Mouse (Mus musculus): Measurements from ENCODE around the gene C1qa. TPM values are rescaled to one million over a fixed set of nuclear protein-coding genes. Genes with fewer than 3 reads are reported as not detected.

Gene C1qa
- polyA plus RNA-seq, 1 experiment: 34.0 TPM

DNA sequence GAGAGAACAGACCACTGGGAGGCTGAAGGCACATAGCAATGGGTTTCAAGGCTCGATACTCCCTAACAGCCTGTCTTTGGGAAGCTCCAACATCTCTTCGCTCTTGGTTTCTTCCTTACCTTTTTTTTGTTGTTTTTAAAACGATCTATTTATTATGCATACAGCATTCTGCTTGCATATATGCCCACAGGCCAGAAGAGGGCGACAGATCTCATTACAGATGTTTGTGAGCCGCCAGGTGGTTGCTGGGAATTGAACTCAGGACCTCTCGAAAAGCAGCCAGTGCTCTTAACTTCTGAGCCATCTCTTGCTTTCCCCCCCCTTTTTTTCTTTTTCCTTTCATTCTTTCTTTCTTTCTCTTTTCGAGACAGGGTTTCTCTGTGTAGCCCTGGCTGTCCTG is 551 bp upstream of the C1qa start:
- H3K4me3 ChIP-seq (replicated peaks; ENCODE audit: insufficient read depth, low read depth, low read length): no peak overlapping the region
- TF ChIP-seq CTCF (IDR thresholded peaks at IDR 0.05; ENCODE audit: borderline replicate concordance, insufficient read depth, low read depth, low read length) (0 out of 2 replicates have a peak, but pooled peaks have one; percentile 17), POLR2A (IDR thresholded peaks at IDR 0.05; ENCODE audit: borderline replicate concordance, insufficient read depth, low read length) (no peak)
- H3K27ac ChIP-seq (ENCODE audit: insufficient read depth, low read length): no peak overlapping the region
- no peaks in the 10 kb centered on the region for H3K27me3 ChIP-seq (ENCODE audit: control insufficient read depth, insufficient read depth, low read length)
- no peak for DNase-seq
- H3K4me1 ChIP-seq (ENCODE audit: control insufficient read depth, insufficient read depth, low read length): no peaks in the 10 kb centered on the region
- 69% methylated on average over 7 of the region's 7 CpGs for WGBS

DNA sequence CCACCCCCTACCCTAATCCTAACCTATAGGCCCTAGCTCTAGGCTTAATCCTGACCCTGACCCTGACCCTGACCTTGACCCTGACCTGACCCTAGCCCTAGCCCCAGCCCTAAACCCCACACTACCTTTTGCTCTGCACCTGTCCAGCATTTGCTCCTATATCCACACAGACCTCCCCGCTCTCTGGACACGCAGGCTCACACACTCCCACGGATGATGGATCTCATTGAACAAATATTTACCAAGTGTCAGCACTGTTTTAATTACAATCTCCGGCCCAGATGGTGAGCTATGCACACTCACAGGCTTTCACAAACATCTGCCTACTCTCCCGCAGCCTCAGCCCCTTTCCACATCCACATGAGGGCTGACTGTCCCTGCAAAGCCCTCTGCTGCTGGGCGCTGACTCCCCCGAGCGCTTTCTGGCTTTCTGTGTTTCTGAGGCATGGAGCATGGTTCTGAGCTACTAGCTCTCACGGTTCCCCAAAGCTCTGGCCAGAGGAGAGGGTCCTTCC is 462 bp downstream of the C1qa start:
- H3K27ac ChIP-seq (ENCODE audit: insufficient read depth, low read length): no peak overlapping the region
- WGBS: 82% methylated on average over 9 of the region's 9 CpGs
- no peak overlapping the region for H3K4me3 ChIP-seq (replicated peaks; ENCODE audit: insufficient read depth, low read depth, low read length)
- no peak for TF ChIP-seq POLR2A (IDR thresholded peaks at IDR 0.05; ENCODE audit: borderline replicate concordance, insufficient read depth, low read length)
- no peak for TF ChIP-seq CTCF (IDR thresholded peaks at IDR 0.05; ENCODE audit: borderline replicate concordance, insufficient read depth, low read depth, low read length)
- no peak for DNase-seq
- no peaks in the 10 kb centered on the region for H3K4me1 ChIP-seq (ENCODE audit: control insufficient read depth, insufficient read depth, low read length)
- H3K27me3 ChIP-seq (ENCODE audit: control insufficient read depth, insufficient read depth, low read length): no peaks in the 10 kb centered on the region

DNA sequence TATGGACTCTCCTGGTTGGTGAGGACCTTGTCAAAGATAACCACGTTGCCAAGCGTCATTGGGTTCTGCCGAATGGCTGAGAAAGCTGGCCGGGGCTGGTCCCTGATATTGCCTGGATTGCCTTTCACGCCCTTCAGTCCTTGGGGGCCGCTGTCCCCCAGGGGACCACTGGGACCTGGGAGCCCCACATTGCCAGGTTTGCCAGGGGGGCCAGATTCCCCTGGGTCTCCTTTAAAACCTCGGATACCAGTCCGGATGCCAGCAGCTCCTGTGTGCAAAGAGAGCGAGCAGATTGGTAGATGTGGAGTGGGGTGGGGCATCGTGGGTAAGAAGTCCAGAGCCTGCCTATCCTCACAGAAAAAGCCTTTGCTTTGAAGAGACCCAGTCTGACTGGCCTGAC is 2.1 kb downstream of the C1qa start:
- no peak overlapping the region for H3K27ac ChIP-seq (ENCODE audit: insufficient read depth, low read length)
- H3K4me1 ChIP-seq (ENCODE audit: control insufficient read depth, insufficient read depth, low read length): no peaks in the 10 kb centered on the region
- H3K27me3 ChIP-seq (ENCODE audit: control insufficient read depth, insufficient read depth, low read length): no peaks in the 10 kb centered on the region
- no peak for DNase-seq
- 32% methylated on average over 10 of the region's 10 CpGs for WGBS
- TF ChIP-seq POLR2A (IDR thresholded peaks at IDR 0.05; ENCODE audit: borderline replicate concordance, insufficient read depth, low read length) (no peak), CTCF (IDR thresholded peaks at IDR 0.05; ENCODE audit: borderline replicate concordance, insufficient read depth, low read depth, low read length) (no peak)
- no peak overlapping the region for H3K4me3 ChIP-seq (replicated peaks; ENCODE audit: insufficient read depth, low read depth, low read length)

DNA sequence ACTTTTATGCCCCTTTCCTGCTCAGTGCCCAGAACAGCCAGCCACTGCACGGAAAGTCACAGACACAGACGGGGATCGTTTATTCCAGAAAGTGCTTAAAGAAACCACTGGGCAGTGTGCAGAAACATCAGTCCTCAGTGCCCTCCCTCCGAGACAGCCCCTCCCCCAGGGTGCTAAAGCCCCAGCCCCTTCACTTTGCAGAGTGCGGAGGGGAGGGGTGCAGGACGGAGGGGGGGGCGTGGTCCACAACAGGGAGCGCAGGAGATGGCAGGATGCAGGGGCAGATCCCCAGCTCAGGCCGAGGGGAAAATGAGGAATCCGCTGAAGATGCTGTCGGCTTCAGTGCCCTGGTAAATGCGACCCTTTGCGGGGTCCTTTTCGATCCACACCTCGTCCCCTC is 2.7 kb downstream of the C1qa start:
- 6% methylated on average over 15 of the region's 15 CpGs for WGBS
- no peak for DNase-seq
- Histone ChIP-seq H3K27me3 (ENCODE audit: control insufficient read depth, insufficient read depth, low read length) (no peaks in the 10 kb centered on the region), H3K27ac (ENCODE audit: insufficient read depth, low read length) (no peak overlapping the region), H3K4me3 (replicated peaks; ENCODE audit: insufficient read depth, low read depth, low read length) (no peak overlapping the region), H3K4me1 (ENCODE audit: control insufficient read depth, insufficient read depth, low read length) (no peaks in the 10 kb centered on the region)
- no peak for TF ChIP-seq CTCF (IDR thresholded peaks at IDR 0.05; ENCODE audit: borderline replicate concordance, insufficient read depth, low read depth, low read length)
- no peak for TF ChIP-seq POLR2A (IDR thresholded peaks at IDR 0.05; ENCODE audit: borderline replicate concordance, insufficient read depth, low read length)

DNA sequence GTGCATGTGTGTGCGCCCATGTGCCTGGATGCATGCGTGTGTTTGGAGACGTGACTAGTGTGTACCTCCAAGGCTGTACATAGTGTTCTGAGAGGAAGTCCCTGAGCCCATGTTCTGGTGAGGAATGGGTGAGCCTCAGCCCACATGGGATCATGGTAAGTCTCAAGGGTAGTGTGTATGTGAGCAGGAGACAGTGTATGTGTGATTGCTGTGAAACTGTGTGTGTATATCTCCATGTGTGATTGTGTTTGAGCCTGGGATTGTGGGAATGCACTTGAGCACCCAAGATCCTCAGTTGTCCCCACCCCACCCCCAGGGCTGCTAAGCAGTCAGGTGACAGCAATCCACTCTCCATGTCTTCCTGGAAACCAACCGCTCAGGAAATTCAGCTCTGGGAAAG is 3.8 kb downstream of the C1qa start:
- H3K4me3 ChIP-seq (replicated peaks; ENCODE audit: insufficient read depth, low read depth, low read length): no peak overlapping the region
- H3K4me1 ChIP-seq (ENCODE audit: control insufficient read depth, insufficient read depth, low read length): no peaks in the 10 kb centered on the region
- H3K27me3 ChIP-seq (ENCODE audit: control insufficient read depth, insufficient read depth, low read length): no peaks in the 10 kb centered on the region
- 81% methylated on average over 4 of the region's 4 CpGs for WGBS
- TF ChIP-seq POLR2A (IDR thresholded peaks at IDR 0.05; ENCODE audit: borderline replicate concordance, insufficient read depth, low read length) (no peak), CTCF (IDR thresholded peaks at IDR 0.05; ENCODE audit: borderline replicate concordance, insufficient read depth, low read depth, low read length) (no peak)
- no peak overlapping the region for H3K27ac ChIP-seq (ENCODE audit: insufficient read depth, low read length)
- no peak for DNase-seq

DNA sequence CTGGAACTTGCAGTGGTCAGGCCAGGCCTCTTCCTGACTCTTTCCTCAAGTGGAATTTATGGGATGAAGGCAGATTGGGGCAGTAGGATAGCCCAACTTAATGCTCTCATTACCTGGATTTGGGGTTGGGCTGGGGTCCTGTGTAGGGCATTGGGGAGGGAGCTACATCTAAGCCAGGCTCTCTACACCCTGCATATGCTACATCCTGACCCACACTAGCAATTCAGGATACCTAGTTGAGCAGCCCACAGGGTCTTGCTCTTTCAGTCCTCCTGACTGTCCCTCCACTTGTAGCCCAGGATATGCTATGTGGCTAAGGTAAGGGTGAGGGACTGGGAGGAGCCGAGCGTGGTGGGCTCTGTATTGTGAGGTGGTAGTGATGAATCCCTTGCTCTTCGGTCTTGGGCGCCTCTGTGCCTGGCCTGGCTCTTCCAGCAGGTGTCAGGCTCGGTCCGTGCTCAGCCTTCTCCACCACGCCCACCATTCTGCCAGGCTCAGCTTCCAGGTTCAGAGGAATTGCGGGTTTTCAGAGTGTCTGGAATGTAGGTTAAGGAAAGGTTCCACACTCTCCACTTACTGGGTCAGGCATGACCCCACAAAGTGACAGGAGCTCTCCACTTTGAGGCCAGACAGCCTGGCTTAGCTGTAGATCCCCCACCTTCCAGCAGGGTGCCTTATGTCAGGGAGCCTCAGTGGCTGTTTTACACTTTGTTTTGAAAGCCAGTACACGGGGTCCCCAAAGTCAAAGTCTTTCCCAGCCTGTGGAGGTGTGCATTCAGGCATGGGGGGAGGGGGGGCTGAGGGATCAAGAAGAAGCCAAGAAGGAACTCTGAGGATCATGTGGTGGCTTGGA is 4.7 kb downstream of the C1qa start:
- no peak overlapping the region for H3K4me3 ChIP-seq (replicated peaks; ENCODE audit: insufficient read depth, low read depth, low read length)
- TF ChIP-seq POLR2A (IDR thresholded peaks at IDR 0.05; ENCODE audit: borderline replicate concordance, insufficient read depth, low read length) (no peak), CTCF (IDR thresholded peaks at IDR 0.05; ENCODE audit: borderline replicate concordance, insufficient read depth, low read depth, low read length) (peak; percentile 96)
- H3K4me1 ChIP-seq (ENCODE audit: control insufficient read depth, insufficient read depth, low read length): no peaks in the 10 kb centered on the region
- no peak overlapping the region for H3K27ac ChIP-seq (ENCODE audit: insufficient read depth, low read length)
- WGBS: 5% methylated on average over 9 of the region's 9 CpGs
- DNase-seq: peak; percentile 40 to 60
- no peaks in the 10 kb centered on the region for H3K27me3 ChIP-seq (ENCODE audit: control insufficient read depth, insufficient read depth, low read length)

GRCm38 (mm10) chr4:136892811-136893210 is 5.8 kb downstream of the C1qa start, which contains the start of gene C1qc:
Gene C1qc (minus strand): TSS chr4:136893065.
- DNase-seq: no peak
- Histone ChIP-seq H3K27me3 (ENCODE audit: control insufficient read depth, insufficient read depth, low read length) (no peaks in the 10 kb centered on the region), H3K27ac (ENCODE audit: insufficient read depth, low read length) (no peak within 1 kb of the TSS), H3K4me3 (replicated peaks; ENCODE audit: insufficient read depth, low read depth, low read length) (no peak within 1 kb of the TSS), H3K4me1 (ENCODE audit: control insufficient read depth, insufficient read depth, low read length) (no peaks in the 10 kb centered on the region)
- WGBS: 85% methylated on average over 5 of the region's 5 CpGs
- no peak for TF ChIP-seq CTCF (IDR thresholded peaks at IDR 0.05; ENCODE audit: borderline replicate concordance, insufficient read depth, low read depth, low read length)
- TF ChIP-seq POLR2A (IDR thresholded peaks at IDR 0.05; ENCODE audit: borderline replicate concordance, insufficient read depth, low read length): no peak

DNA sequence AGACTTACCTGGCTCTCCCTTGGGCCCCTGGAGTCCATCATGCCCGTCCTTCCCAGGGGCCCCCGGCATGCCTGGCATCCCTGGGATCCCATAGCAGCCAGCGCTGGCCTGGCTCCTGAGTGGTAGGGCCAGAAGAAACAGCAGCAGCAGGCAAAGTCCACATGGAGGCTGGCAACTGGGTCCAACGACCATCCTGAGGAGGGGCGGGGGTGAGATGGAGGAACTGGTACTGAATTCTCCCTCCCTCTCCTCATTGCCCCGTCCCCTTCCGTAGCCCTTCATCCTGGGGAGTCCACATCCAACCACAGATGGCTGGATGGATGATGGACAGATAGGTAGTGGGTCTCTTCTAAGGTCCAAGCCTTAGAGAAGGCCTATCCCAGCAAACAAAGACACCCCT is 6.2 kb downstream of the C1qa start:
- Histone ChIP-seq H3K27me3 (ENCODE audit: control insufficient read depth, insufficient read depth, low read length) (no peaks in the 10 kb centered on the region), H3K4me1 (ENCODE audit: control insufficient read depth, insufficient read depth, low read length) (no peaks in the 10 kb centered on the region), H3K4me3 (replicated peaks; ENCODE audit: insufficient read depth, low read depth, low read length) (no peak overlapping the region), H3K27ac (ENCODE audit: insufficient read depth, low read length) (no peak overlapping the region)
- no peak for DNase-seq
- no peak for TF ChIP-seq CTCF (IDR thresholded peaks at IDR 0.05; ENCODE audit: borderline replicate concordance, insufficient read depth, low read depth, low read length)
- no peak for TF ChIP-seq POLR2A (IDR thresholded peaks at IDR 0.05; ENCODE audit: borderline replicate concordance, insufficient read depth, low read length)
- 57% methylated on average over 7 of the region's 7 CpGs for WGBS

Data from cerebellum, adult 2 months (tissue).